Mouse (Mus musculus) ES-E14 (cell line): ENCODE data around the gene Nolc1.

Experiments used
- CHD2 ChIP-seq: IDR thresholded peaks from 2 replicates; pipeline ENCODE4 v1.6.1; 2014; ENCODE audit warnings: mild to moderate bottlenecking, low read depth, low read length, inconsistent platforms
- HCFC1 ChIP-seq: IDR thresholded peaks from 2 replicates; pipeline ENCODE4 v1.6.1; 2012; ENCODE audit warnings: low read length, inconsistent platforms, borderline replicate concordance; ENCODE audit not compliant: insufficient read depth

- no peak for TF ChIP-seq CHD2
- no peak for TF ChIP-seq HCFC1
Measured at GRCm38 (mm10) chr19:46094144-46094543, 18.5 kb downstream of the Nolc1 start.
